Mouse (Mus musculus) adrenal gland, postnatal 36 days (tissue): ENCODE measurements around the gene Rab3il1. TPM values are rescaled to one million over a fixed set of nuclear protein-coding genes. Genes with fewer than 3 reads are reported as not detected.

Experiments used
- DNase-seq, 2 experiments: peaks; one replicate each; pipeline ENCODE4 v3.0.0; 2021; ENCODE audit warnings: mixed read lengths in 1 of 2
- total RNA-seq, 2 experiments: library from RNA; stranded (reverse); gene quantifications; 2 replicates each; pipeline ENCODE4 v1.2.3; 2021

Gene Rab3il1
- total RNA-seq, 2 experiments from 2014 or later: 5.6 to 6.6 TPM

- DNase-seq: no peak
These were observed 11.9 kb downstream of the Rab3il1 start for GRCm38 (mm10) chr19:10013348-10013747.

- peak in 1 of 2 experiments; percentile 26 for DNase-seq
These were observed 12.4 kb downstream of the Rab3il1 start for GRCm38 (mm10) chr19:10013913-10014312.

GRCm38 (mm10) chr19:10014824-10015223, 13.4 kb downstream of the Rab3il1 start:
- no peak for DNase-seq

GRCm38 (mm10) chr19:10015442-10015841, 14.0 kb downstream of the Rab3il1 start:
- no peak for DNase-seq

- DNase-seq: no peak
These were observed 14.7 kb downstream of the Rab3il1 start for GRCm38 (mm10) chr19:10016151-10016550.

GRCm38 (mm10) chr19:10017637-10018526, 16.4 kb downstream of the Rab3il1 start:
- peak; percentile 96 to 98 for DNase-seq

GRCm38 (mm10) chr19:10018527-10018818, 17.0 kb downstream of the Rab3il1 start:
- no peak for DNase-seq

GRCm38 (mm10) chr19:10019214-10019760, 17.8 kb downstream of the Rab3il1 start:
- DNase-seq: no peak

- no peak for DNase-seq
These were observed 20.5 kb downstream of the Rab3il1 start for GRCm38 (mm10) chr19:10021981-10022380.

- peak in 1 of 2 experiments; percentile 50 for DNase-seq
These were observed 21.2 kb downstream of the Rab3il1 start for GRCm38 (mm10) chr19:10022414-10023303.

- DNase-seq: no peak
These were observed 21.9 kb downstream of the Rab3il1 start for GRCm38 (mm10) chr19:10023304-10023758.

GRCm38 (mm10) chr19:10025169-10025875, 23.9 kb downstream of the Rab3il1 start:
- peak; percentile 90 to 93 for DNase-seq

GRCm38 (mm10) chr19:10029746-10030145, 28.3 kb downstream of the Rab3il1 start:
- no peak for DNase-seq

- peak; percentile 65 to 71 for DNase-seq
These were observed 31.9 kb downstream of the Rab3il1 start for GRCm38 (mm10) chr19:10033211-10033973.

- no peak for DNase-seq
These were observed 32.9 kb downstream of the Rab3il1 start for GRCm38 (mm10) chr19:10034356-10034755.

- peak; percentile 86 to 91 for DNase-seq
These were observed 33.4 kb downstream of the Rab3il1 start for GRCm38 (mm10) chr19:10034785-10035447.

- DNase-seq: no peak
These were observed 36.1 kb downstream of the Rab3il1 start for GRCm38 (mm10) chr19:10037534-10037933.

- no peak for DNase-seq
These were observed 36.9 kb downstream of the Rab3il1 start for GRCm38 (mm10) chr19:10038364-10038763.

- DNase-seq: peak in 1 of 2 experiments; percentile 32
These were observed 37.4 kb downstream of the Rab3il1 start for GRCm38 (mm10) chr19:10038910-10039309.

- DNase-seq: peak in 1 of 2 experiments; percentile 39
These were observed 38.1 kb downstream of the Rab3il1 start for GRCm38 (mm10) chr19:10039615-10040014.
